Mouse (Mus musculus) testis, adult 2 months (tissue): ENCODE data around the gene Prkci.

ENCODE experiments used
- CTCF ChIP-seq: fragments of 200-500 bp; IDR thresholded peaks from 2 replicates; pipeline ENCODE4 v1.5.1; 2012; ENCODE audit warnings: low read depth, mild to moderate bottlenecking, inconsistent platforms, low read length, moderate library complexity; ENCODE audit not compliant: control insufficient read depth, insufficient read depth, insufficient replicate concordance
- POLR2A ChIP-seq: fragments of 200-500 bp; IDR thresholded peaks from 2 replicates; pipeline ENCODE4 v1.6.1; 2012; ENCODE audit warnings: low read depth, mild to moderate bottlenecking, inconsistent platforms, low read length, moderate library complexity; ENCODE audit not compliant: control insufficient read depth

DNA sequence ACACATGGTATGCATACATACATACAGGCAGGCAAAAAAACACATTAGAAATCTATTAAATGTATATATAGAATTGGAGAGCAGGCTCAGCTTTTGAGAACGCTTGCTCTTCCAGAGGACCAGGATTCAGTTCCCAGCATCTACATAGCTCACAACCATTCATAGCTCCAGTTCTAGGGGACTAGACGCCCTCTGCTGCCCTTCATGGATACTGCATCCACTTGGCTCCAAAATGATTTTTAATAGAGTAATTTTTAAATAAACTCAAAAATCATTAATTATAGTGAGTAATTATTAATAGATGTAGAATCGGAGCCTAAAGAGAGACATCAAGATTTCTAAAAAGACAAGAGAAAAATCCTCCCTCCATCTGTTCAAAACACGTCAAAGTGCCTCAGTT is 32.4 kb upstream of the Prkci start:
- no peak for TF ChIP-seq CTCF
- TF ChIP-seq POLR2A: no peak
